Mouse (Mus musculus): Measurements from ENCODE around the gene Mustn1.

The Mustn1 gene

DNA sequence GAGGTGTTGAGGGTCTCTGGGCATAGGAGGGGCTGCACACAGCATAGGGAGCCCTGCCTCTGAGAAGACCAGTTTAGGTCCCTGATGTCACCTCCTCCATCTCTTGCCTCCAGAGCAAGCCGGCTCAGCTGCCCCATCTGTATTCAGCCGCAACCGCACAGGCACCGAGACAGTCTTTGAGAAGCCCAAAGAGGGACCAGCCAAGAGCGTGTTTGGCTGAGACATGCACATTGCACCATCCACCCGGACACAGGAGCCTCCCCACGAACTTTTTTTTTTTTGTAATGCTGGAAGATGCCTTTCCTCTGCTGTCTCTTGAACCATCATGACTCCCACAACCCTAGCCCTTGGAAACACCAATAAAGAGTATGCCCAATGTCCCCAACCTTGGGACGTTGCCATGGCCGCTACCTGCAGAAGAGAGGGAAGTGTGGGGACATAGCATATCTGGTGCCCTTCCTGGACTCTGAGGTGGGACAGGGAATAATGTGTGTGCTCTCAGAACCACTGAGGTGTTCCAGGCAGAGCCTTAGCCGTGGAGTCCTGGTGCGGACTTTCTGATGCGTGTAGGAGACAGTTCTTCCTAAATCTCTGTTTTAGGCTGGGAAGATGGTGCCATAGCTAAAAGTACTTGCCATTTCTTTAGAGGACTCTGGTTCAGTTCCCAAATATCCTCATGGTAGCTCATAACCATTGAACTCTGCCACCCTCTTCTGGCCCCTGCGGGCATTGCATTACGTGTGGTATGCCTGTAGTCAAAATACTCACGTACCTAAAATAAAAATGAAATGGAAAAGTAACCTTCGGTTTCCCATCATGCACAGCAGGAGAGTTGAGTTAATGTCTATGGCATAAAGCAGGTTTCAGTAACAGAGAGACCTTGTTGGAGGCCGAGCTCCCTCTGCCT, 2.1 kb downstream of the Mustn1 start:
- DNase-seq: peak; percentile 39

DNA sequence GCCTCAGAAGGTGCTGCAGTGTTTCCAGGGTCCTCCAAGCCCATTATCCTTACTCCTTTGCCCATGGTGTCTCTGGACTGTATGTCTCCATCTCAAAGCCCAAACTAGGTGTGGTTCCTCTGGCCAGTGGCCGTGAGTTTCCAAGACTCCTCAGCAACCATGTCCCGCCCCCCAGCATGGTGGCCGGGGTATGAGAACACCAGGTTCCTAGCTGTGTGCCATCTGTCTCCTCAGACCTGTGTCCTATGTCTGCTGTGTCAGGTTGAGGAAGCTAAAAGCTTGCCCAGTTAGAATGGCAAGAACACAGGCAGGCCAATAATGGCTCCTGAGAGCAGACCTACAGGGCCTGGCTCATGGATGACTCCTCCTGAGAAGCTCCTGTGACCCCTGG, 2.7 kb downstream of the Mustn1 start:
- DNase-seq: no peak

DNA sequence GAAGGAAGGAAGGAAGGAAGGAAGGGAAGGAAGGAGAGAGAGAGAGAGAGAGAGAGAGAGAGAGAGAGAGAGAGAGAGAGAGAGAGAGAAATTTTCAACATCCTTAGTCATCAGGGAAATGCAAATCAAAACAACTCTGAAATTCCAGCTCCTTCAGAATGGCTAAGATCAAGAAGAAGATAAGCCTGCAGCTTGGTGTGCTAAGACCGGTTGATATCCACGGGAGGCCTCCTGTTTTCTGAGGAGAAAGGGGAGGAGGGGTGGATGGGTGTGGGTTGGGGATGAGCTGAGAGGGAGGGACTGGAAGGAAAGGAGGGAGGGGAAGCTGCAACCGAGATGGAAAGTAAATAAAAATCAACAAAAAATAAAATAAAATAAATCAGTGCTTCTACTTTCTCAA, 6.3 kb downstream of the Mustn1 start:
- no peak for DNase-seq

DNA sequence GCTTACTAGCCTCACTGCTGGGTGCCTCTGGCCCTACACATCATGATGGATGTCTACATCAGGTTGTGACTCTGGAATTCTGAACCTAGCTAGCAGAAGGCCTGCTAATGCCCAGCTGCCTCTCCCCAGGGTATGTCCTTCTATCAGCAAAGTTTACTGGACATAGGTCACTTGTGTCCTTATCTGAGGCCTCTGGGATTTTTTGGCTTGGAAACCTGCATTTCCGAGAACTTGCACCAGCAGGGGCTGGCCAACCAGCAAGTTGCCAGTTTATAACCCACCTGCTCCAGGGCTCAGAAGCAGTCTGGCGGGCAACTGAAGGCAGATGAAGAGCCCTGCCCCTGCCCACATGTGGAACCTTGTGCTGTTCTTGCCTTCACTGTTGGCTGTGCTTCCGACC, 7.2 kb downstream of the Mustn1 start, which contains the start of gene Itih4:
Gene Itih4 (plus strand): TSS at position 273 of the 400 bp plus-strand sequence.
- no peak for DNase-seq

DNA sequence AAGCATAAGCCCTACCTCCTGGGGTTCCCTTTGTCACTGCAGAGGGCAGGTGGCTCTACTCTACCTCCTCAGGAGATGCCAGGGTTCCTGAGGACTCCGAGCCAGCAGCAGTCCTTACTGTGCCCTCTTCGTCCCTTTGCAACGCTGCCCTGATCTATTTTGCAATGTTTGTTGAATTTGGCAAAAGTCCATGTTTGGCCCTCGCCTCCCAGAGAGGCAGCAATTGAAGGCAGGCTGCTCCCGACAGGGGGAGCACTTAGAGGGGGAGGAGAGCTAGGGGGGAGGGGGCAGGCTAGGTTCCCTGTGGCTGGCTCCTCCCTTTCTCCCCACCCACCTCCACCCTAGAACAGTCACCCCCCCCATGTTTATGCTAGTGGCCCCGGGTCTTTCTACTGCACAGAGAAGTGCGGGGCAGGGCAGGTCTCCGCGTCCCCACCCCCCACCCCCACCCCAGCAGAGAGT, 9.3 kb downstream of the Mustn1 start:
- DNase-seq: peak; percentile 19

DNA sequence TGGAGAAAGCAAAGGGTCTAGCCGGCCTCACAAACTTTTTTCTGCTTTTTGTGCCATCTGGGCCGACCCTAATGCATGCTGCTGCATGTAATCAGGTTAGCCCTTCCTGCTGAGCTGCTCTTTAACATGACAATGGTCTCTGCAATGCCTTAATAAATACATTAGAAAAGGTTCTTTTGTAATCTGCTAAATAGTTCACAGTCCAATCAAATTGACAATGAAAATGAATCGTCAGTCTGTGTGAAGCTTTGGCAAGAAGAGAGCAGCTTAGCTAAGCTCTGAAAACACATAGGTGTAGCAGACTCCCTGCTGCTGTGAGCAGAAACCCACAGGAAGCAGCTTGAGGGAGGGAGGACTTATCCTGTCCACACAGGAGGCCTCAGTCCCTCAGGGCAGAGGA, 21.0 kb downstream of the Mustn1 start:
- DNase-seq: no peak

DNA sequence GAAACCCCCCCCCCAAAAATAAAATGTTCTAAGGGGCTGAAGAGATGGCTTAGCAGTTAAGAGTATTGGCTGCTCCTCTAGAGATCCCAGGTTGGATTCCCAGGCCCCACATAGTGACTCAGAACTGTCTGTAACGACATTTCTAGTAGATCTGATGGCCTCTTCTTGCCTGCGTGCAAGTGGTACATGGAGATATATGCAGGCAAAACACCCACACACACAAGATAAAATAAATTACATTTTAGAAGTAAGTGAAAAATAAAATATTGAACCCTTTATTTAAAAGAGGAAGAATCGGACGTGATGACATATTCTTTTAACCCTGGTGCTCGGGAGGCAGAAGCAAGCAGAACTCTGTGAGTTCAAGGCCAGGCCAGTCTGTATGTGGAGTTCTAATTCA, 23.6 kb downstream of the Mustn1 start:
- DNase-seq: no peak

DNA sequence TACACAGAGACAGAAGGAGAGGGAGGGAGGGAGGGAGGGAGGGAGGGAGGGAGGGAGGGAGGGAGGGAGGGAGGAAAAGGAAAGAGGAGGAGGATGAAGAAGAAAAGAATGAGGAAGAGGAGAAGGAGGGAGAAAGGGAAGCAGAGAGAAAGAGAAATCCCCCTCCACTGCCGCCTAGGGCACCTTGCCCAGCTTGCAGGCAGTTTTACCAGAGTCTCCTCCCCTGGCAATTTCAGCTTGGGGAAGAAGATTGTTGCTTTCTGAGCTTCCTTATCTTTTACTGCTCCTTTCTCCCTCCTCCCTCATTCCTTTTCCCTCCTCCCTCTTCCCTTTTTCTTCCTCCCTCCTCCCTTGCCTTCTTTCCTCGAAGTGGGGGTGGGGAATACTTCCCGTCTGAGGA, 24.0 kb downstream of the Mustn1 start:
- DNase-seq: no peak

DNA sequence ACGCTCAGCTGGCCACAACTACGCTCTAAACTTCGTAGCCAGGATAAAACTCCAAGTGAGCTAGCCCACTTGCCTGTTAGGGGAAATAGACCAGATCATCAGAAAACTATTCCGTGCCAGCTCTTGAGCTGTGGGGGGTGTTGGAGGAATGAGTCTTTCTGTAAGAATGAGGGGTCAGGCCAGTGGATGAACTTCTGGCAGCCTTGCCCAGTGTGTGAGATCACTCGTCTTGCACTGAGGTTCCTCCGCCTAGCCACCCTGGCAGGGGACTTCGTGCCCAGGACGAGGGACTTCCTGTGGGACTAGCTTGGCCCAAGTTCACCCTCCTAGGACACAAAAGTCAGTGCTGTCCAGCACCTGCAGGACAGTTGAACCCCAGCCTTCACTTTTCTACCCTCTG, 25.3 kb downstream of the Mustn1 start:
- DNase-seq: no peak

DNA sequence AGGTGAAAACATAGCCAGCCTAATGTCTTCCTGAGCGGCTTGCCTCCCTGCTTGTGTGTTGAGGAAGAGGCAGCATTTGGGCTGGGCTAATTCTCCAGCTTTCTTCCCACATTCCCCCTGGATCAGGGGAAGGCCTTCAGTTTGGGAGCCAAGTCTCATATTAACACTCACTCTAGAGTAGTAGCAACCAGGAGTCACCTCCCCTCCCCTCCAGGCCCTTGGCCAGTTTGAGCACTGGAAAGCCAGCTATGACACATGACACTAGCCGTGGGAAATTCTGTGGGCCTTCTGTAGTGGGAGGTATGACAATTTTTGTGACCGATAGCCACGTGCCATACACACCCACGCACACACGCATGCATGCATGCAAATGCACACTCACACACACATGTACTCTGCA, 27.0 kb downstream of the Mustn1 start:
- DNase-seq: no peak

DNA sequence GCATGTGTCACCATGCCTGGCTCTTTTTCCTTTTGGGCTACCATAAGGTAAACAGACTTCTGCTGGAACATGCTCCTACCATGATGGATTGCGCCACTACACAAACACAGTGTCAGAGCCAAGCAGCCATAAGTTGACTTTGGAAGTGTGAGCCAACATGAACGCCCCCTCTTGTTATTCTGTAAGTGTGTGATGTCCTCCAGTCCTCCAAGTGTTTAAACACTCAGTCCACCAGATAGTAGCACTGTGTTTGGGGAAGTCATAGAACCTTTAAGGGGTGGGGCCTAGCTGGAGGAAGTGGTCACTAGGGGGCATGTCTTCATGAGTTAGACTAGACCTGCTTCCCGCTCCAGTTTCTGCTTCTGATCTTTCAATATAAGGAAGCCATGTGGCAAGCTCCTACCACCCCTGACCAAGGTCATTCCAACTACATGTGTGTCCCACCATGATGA, 28.8 kb downstream of the Mustn1 start:
- DNase-seq: no peak

DNA sequence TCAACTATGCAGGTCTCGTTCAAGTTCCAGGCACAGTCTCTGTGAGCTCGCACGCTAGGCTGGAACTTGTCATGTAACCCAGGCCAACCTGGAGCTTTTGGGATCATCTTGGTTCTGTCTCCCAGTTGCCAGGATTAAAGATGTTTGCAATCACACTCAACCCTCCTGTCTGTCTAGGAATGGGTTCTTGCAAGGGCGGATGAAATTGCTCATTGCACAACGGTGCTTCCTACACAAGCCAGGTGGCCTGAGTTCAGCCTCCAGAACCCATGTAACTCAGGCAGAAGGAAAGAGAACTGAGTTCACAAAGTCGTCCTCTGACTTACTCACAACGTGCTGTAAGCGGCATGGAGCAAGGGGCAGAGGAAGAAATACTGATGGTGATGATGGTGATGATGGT, 32.1 kb downstream of the Mustn1 start:
- no peak for DNase-seq

DNA sequence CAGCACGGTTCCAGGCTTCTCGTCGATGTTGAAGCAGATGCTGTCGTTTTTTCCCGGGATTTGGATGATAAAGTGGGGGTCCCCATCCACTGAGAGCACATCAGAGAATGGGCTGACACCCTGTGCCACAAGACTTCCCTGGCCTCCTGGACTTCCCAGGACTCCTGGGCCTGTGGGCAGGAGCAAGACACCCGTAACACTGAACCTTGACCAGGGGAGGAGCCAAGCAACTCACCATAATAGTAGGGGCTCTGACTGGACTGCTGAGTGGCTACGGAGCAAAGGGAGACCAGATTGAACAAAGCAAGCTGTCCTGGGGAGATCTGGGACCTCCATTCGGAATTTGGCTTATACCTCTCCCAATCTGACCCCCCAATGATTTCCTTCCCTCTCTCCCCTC, 33.6 kb downstream of the Mustn1 start:
- no peak for DNase-seq

DNA sequence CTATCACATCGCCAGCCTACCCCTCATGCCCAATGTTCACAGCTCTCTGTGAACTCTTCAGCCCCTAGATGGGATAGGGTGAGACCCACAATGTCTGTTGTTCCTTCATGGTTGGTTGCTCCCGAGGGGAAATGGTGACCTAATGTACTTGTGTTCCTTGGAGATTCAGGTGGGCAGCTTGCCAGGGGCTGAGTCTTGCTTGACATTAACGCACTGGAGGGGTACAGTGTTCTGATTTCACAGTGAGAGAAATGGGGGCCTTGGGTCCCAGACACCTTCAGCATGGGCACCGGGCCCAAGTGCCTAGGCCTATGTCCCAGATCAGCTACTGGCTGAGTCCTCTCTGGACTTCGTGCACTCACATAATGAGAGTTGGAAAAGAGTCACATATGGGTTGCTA, 34.4 kb downstream of the Mustn1 start:
- no peak for DNase-seq

DNA sequence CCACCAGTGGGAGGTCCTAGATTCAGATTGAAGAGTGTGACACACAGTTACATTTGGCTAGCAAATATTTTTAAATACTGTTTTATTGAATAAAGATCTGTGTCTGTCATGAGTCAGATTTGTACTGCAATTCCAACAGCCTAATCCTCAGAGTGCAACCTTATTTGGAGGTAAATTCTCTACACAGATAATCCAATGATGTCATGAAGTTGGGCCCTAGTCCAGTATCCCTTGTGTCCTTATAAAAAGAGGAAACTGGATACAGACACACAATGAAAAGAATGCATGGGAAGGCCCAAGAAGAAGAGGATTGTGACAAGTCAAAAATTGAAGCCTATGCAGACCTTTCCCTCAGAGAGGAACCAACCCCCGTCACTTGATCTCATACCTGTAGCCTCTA, 37.5 kb downstream of the Mustn1 start:
- no peak for DNase-seq

DNA sequence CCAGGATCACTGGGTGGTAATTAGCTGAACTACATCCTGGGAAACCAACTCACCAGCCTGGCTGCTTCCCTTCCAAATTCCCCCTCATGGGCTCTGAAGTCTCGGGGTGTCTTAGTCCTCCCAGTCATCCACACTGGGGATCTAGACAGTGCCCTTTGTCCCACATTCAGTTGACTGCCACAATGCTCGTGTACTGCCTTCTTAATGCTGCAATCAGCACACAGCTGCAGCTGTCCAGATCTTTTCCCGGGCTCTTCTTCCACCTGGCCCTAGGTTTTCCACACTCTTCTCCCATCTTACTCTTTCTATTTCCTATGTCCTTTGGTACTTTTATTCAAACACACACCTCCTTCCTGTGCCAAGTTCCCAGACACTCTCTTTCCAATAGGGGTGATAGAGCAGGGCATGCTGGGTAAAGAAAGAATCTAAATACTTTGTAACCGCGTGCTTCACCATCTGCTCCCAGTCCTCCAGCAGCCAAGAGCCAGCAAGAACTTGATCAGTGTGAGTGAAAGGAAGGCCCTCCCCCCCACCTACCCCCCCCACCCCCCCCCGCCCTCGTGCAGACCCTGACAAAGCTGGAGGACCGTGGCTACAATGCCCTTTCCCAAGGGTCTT, 43.2 kb downstream of the Mustn1 start:
- DNase-seq: no peak

DNA sequence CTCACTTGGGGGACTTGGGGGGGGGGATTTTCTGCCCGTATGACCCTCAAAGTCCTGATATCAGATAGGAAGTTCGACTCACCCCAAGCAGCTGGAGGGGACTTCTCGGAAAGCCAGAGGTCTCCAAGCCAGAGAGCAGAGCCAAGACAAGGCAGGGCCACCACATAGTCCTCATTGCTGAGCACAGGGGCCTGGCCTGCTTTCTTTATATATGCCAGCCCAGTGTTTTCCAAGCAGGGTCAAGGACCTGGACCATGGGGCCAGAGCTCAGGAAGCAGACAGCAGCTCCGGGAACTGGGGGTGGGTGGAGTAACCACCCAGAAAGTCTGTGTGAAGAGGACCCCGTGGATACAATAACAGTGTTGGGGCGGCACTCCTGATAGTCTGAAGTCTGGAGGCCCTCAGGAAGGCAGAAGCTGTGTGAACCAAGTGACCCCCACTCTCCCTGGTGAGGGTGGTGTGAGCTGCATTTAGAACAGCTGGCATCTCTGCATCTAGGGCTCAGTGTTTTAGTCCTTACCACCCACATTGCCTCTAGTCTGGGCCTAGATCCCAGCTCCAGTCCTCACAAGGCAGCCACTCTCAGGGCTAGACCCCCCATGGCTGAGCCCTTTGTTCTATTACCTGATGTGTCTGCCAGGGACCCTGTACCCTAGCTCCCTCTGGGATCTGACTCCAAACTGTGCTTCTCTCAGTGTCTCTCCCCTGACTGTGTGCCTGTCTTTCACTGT, 44.5 kb downstream of the Mustn1 start, which contains the start of gene Itih3:
Gene Itih3 (minus strand): TSS at position 386 of the 731 bp plus-strand sequence.
- DNase-seq: no peak

DNA sequence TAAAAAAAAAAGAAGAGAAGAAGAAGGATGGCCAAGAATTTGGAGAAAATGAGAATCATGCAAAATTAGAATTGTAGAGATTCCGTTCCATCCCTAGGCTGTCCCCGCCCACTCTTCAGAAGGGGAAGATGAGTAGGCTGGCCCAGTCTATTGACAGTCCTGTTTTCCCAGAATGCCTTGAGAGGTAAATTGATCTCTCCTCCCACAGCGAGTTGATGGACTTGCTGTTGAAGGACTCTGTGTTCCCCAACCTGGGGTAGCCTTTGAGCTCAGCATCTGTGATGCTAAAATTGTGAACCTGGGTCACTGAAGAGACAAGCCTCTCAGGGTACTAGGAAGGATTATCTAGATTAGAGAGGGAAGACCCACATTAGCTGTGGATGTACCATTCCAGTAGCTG, 46.5 kb downstream of the Mustn1 start:
- DNase-seq: no peak

DNA sequence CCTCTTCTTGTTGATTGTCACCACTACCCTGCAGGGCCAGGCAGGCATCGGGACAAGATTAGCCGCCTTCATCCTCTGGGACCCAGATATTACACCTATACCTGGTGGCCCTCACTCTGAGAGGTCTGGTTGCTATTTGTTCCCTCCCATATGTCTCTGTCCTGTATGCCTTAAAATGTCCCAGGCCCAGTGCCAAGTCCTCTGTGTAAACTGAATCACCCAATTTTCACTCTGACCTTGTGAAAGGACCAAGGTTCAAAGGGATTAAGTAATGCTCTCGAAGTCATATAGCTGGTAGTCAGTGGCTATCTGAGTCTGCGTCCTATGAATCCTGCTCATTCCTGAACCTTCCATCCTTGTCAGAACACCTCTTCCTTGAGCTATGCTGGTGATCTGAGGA, 51.4 kb downstream of the Mustn1 start:
- no peak for DNase-seq
